Mouse (Mus musculus) macrophage (primary cell): ENCODE results near the gene Cmc1. TPM values are rescaled to one million over a fixed set of nuclear protein-coding genes. Genes with fewer than 3 reads are reported as not detected.

Experiments
- H3K27ac ChIP-seq: fragments of 350-480 bp; formaldehyde crosslinking; 2 replicates; pipeline ENCODE4 v1.9.0; 2021
- H3K36me3 ChIP-seq: fragments of 350-480 bp; formaldehyde crosslinking; 2 replicates; pipeline ENCODE4 v1.9.0; 2021; ENCODE audit errors: inconsistent target
- H3K4me3 ChIP-seq: fragments of 350-480 bp; formaldehyde crosslinking; 2 replicates; pipeline ENCODE4 v1.9.0; 2021; ENCODE audit errors: inconsistent target
- H3K79me2 ChIP-seq: fragments of 350-480 bp; formaldehyde crosslinking; 2 replicates; pipeline ENCODE4 v1.9.0; 2021; ENCODE audit errors: inconsistent target
- WGBS: methylation state at CpG from one replicate; pipeline ENCODE4 v1.1.7; 2026; ENCODE audit warnings: inconsistent platforms; ENCODE audit not compliant: missing documents; 5-methylcytosine and 5-hydroxymethylcytosine counted together
- polyA plus RNA-seq: library from polyadenylated mRNA; stranded (reverse); fragments of 250-400 nt; gene quantifications from 3 replicates; pipeline ENCODE4 v1.2.4, GENCODE M21; 2018; ENCODE audit warnings: inconsistent platforms

The Cmc1 gene
- polyA plus RNA-seq, 1 experiment from 2014 or later, result 46.0 TPM

DNA sequence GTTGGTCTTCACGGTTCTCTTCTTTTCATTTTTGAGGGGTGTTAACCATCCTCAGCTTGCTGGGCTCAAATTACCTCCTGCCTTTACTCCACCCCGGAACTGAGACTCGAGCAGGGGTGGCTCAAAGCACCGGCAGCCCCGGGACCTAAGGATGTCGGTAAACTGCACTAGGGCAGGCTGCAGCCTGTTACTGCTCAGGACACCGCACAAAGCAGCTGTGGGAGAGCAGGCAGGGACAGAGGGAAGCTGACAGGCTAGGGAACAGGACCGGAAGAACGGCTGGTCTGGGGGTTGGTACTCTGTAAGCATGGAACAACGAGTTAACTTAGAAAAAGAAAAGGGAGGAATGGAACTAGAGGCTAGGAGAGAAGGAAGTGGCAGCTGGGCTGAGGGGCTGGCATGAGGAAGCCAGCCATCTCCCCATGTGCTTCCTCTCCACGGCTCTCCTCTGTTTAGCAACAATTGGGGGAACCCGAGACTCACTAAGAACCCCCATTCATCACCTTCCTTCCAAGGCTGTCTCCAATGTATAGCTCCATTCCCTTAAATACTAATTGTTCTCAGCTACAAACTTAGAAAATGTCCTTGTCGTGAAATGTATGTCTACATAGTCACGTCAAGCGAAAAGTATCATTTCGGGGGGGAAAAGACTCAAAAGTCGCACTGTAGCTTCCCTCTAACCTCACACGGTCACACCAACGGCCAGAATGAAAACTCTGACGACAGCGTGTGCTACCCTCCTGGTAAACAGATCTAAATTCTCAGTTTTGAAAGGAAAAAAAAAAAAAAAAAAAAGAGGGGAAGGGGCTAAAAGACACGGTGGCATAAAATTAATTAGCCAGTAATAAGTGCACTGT, 67.2 kb downstream of the Cmc1 start:
- Histone ChIP-seq H3K36me3 (no peaks in the 10 kb centered on the region), H3K4me3 (peak overlapping the region; percentile 15), H3K27ac (no peak overlapping the region), H3K79me2 (no peaks in the 10 kb centered on the region)
- 1% methylated on average over 20 of the region's 22 CpGs for WGBS

DNA sequence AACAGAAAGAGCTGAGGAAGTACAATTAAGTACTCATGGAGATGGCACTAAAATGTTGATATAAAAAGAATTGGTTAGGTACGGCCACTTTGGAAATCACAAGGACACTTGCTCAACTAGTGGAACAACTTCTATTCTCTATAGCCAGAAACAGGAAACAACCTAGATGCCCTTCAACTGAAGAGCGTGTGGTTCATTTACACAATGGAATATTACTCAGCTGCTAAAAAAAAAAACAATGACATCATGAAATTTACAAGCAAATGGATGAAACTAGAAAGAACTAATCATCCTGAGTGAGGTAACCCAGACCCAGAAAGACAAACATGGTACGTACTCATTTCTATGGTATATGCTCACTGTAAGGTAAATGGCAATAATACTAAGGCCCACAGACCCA, 76.6 kb downstream of the Cmc1 start:
- H3K27ac ChIP-seq, result peak overlapping the region; percentile 17; the same call in 1 of the 2 replicates
- no peaks in the 10 kb centered on the region for H3K79me2 ChIP-seq
- WGBS, result 73% methylated on average over 3 of the region's 3 CpGs
- H3K36me3 ChIP-seq, result peaks cover 21% of the 10 kb centered on the region
- no peak overlapping the region for H3K4me3 ChIP-seq

DNA sequence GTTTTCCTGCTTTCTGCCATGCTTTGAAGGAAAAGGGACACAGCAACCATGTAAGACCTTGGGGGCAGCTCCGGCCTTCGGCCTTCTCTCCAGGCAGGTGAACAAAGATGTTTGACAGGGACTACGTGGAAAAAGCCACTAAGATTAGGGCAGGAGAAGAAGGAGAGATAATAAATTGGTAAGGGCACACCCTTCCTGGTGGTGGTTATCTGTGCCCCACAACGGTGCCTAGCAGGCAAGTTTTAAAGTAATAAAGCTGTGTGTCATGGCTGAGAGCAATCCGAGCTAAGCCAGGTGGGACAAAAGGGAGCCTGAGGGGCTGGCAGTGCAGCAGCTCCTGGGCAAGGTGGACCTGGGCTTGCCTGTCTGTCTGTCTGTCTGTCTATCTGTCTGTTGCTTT, 77.9 kb downstream of the Cmc1 start:
- H3K4me3 ChIP-seq, result no peak overlapping the region
- no peaks in the 10 kb centered on the region for H3K79me2 ChIP-seq
- WGBS, result 85% methylated on average over 5 of the region's 5 CpGs
- no peak overlapping the region for H3K27ac ChIP-seq
- H3K36me3 ChIP-seq, result peaks cover 27% of the 10 kb centered on the region

DNA sequence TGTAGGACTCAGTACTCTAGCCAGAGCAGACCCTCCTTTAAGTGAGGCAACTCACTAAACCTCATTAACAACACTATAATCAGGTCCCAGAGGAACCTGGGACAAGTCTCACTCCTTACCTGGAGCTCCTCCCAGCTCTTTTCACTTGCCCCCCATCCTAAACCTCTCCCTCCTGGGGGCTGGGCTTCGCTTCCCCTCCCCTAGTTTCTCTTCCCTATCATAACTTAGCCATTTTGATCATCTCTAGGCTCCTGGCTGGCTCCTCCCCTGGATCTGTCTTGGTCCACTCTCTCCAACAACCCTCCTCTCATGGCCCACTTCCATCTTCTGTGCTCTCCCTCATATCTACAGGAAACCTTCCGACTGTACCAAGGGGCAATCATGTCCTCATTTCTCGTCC, 78.6 kb downstream of the Cmc1 start:
- 83% methylated on average over 3 of the region's 3 CpGs for WGBS
- Histone ChIP-seq H3K27ac (no peak overlapping the region), H3K4me3 (no peak overlapping the region), H3K36me3 (peaks cover 35% of the 10 kb centered on the region), H3K79me2 (no peaks in the 10 kb centered on the region)

DNA sequence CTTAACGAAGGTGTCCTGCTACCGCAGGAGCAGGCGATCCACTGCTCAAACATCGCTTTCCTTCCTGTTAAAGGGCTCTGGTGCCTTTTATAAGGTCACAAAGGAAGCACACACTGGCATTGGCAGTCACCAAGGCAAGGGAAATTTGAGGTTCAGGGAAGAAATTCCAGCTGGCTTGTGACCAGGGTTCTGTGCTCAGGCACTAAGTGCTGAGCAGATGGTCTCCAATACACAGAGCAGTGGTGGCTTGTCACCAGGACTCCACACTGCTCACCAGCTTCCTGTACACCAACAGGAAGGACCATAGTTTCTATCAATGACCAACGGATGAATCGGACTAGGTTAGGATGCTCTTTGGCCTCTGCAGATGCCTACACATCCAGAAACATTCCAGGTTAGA, 79.5 kb downstream of the Cmc1 start:
- Histone ChIP-seq H3K79me2 (no peaks in the 10 kb centered on the region), H3K36me3 (peaks cover 44% of the 10 kb centered on the region), H3K4me3 (no peak overlapping the region), H3K27ac (no peak overlapping the region)
- WGBS, result 96% methylated on average over 6 of the region's 6 CpGs

DNA sequence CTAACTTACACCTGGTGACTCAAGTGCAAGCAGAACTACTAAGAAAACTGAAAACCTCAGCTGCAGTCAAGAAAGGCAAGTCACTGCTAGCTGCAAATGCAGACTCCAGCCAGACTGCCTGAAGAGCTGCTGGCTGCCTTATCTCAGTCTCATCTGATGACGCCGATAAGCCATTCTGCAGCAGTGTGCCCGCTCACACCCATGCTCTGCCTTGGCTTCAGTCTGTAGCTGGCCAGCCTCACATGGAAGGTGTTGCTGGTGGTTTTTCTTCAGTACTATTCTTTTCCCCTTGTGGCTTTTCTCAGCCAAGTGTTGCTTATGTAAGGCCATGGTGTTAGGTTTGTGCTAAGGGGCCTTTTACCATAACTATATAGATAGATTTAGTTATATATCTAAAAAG, 90.9 kb downstream of the Cmc1 start:
- Histone ChIP-seq H3K79me2 (no peaks in the 10 kb centered on the region), H3K27ac (no peak overlapping the region), H3K36me3 (peaks cover 70% of the 10 kb centered on the region), H3K4me3 (no peak overlapping the region)
- WGBS, result 96% methylated on average over 3 of the region's 3 CpGs

DNA sequence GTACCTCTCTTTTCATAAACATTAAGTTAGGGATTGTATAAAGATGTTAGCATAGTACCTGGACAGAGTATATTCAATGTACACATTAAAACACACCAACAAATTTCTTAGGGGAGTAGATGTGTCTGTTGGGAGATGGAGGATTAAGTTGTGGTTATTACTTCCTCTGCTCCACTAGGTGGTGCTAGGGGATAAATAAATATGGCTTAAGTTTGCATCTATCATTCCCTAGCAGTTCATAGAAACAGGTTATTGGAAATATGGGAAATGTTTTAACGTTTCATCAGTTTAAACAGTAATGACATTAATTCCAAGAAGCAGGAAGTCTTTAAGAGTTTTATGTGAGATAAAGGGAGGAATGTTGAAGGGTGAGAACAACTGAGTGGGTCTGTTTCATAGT, 96.7 kb downstream of the Cmc1 start:
- Histone ChIP-seq H3K4me3 (no peak overlapping the region), H3K79me2 (no peaks in the 10 kb centered on the region; the same call in 1 of the 2 replicates), H3K27ac (no peak overlapping the region), H3K36me3 (peaks cover 76% of the 10 kb centered on the region)
- WGBS, result 30% methylated on average over 1 of the region's 1 CpGs

DNA sequence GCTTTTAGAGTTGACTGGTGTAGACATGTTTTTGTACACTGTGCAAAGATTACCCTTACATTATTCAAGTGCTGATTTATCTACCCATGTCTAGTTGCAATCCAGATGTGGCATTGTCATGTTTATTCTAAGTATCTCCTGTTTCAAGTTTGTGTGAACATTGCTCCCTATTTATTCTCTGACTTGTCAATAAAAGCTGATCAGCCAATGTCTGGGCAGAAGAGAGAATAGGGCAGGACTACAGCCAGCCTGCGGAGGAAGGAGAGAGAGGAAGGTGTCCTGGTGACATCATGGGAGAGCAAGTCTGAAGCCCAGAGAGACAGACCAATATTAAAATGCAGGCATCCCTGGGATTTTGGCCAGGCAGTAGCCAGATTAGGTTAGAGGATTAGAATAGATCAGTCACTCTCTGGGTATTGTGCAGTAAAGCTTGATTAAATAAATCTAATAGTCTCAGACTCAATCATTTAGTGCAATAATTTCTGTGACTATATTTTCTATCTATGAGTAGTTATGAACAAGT, 104.9 kb downstream of the Cmc1 start:
- 100% methylated on average over 1 of the region's 1 CpGs for WGBS

DNA sequence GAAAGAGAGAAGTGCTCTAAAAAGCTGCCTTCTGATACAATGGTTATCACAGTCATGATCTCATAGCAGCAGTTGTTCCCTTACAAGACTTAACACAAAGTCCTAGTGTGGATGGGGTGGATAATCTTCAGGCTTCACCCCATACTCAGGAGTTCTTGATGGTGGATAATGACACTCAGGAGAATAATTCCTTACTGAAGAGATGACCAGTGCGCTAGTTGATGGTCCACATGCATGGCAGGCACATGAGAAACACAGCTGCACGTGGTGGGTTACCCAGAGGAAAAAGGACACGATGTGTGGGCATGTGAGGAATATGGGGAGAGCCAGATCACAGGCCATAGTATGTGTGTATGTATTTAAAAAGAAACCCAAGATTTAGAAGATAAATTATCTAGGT, 106.4 kb downstream of the Cmc1 start:
- H3K36me3 ChIP-seq, result peaks cover 19% of the 10 kb centered on the region
- H3K27ac ChIP-seq, result no peak overlapping the region
- H3K4me3 ChIP-seq, result no peak overlapping the region
- H3K79me2 ChIP-seq, result peaks cover 70% of the 10 kb centered on the region
- 98% methylated on average over 3 of the region's 3 CpGs for WGBS

More for the DNA sequence above, 104.9 kb downstream of the Cmc1 start:
- Histone ChIP-seq H3K79me2 (peaks cover 70% of the 10 kb centered on the region), H3K36me3 (peaks cover 33% of the 10 kb centered on the region), H3K4me3 (no peak overlapping the region), H3K27ac (no peak overlapping the region)

DNA sequence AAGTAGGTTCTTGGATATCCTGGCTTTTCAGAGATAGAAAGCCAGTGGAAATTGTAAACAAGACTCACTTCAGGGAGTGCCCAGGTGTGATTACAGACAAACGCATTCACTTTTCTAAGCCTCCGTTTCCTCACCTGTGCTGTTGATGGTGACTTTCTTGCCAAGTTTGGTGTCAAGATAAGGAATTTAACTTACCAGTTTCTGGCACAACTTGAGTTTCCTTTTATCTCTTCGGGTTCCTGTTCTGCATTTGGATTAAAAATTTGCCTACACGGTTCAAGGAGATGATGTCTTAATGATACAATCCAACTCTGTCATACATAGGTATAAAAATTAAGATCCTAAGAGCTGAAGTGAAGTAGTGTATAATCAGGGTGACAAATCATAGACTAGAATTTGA, 107.2 kb downstream of the Cmc1 start:
- peaks cover 65% of the 10 kb centered on the region for H3K79me2 ChIP-seq
- H3K4me3 ChIP-seq, result no peak overlapping the region
- 87% methylated on average over 4 of the region's 4 CpGs for WGBS
- peaks cover 11% of the 10 kb centered on the region for H3K36me3 ChIP-seq
- no peak overlapping the region for H3K27ac ChIP-seq

DNA sequence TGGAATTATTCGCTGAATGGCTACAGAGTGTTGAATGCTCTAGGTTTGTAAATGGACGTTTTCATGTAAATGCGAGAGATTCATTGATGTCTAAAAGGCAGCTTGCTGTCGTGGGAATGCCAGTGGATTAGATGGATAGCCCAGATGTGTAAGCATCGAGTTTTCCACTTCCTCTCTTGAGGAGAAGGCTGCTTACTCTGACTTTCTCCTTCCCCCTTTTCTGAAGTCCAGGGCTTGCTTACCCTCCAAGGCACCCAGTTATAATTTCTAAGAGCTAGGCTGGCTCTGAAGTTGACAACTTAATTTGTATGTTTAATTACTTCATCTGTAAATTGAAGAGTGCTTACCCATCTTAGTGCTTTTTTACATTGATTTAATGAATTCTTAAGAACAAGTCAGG, 108.3 kb downstream of the Cmc1 start:
- peak overlapping the region; percentile 79 for H3K27ac ChIP-seq
- WGBS, result 16% methylated on average over 5 of the region's 5 CpGs
- H3K79me2 ChIP-seq, result peaks cover 54% of the 10 kb centered on the region
- H3K36me3 ChIP-seq, result no peaks in the 10 kb centered on the region
- peak overlapping the region; percentile 77 for H3K4me3 ChIP-seq

DNA sequence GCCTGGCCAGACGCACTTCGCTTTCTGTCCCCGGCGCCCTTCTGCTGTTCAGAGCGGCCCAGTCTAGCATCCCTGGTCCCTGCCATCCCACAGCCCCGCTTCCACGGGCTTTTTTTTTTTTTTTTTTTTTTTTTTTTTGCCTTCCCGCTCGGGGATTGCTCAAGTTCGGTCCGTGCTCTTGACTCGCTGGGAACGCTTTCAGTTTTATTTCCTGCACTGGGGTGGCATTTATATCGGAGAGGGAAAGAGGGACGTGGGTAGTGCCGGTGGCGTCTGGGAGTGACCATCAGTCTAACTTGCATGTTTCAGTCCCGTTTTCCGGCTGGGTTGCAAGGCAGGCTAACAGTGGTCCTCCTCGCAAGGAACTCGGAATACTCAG, 109.0 kb downstream of the Cmc1 start:
- Histone ChIP-seq H3K36me3 (no peaks in the 10 kb centered on the region), H3K4me3 (peak overlapping the region; percentile 77), H3K79me2 (peaks cover 48% of the 10 kb centered on the region), H3K27ac (peak overlapping the region; percentile 79)
- WGBS, result 2% methylated on average over 19 of the region's 21 CpGs

DNA sequence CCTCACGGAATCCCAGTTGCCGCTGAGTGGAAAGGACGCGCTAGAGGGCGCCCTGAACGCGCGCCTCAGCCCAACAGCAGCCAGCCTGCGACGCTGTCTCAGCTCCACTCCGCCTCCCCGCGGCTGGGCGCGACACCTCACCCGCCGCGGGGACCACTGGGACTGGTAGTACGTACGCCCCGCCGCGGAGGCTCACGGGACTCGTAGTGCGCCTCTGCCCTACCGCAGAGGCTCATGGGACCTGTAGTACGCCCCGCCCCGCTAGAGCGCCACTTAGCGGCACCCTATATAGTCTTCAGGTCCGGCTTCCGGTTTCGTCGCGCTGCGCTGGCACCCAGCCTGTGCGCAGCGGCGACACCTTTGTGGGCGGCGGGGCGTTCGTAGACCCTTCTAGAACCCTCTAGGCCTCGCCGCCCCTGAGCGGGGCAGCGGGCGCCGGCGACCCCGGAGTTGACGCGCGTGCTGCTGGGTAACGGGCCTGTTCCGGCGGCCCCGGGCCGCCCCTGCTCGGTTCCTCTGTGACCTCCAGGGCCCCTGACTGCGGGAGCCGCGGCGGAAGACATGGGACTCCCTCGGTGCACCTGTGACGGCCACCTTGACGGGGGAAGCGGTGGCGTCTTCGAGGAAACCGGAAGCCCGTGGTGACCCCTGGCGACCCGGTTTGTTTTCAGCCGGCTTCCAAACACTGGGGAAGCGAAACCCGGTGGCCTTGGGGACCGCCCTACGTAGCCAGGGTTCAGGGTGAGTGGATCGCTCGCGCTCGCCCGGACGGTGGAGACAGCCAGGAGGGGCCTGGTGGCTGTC, 109.6 kb downstream of the Cmc1 start, which contains the start of gene Azi2:
Azi2 (plus strand) TSS at position 282 of the 804 bp plus-strand sequence.
- under 1% methylated on average over 73 of the region's 87 CpGs for WGBS
- Histone ChIP-seq H3K4me3 (peak within 1 kb of the TSS; percentile 77), H3K27ac (peak within 1 kb of the TSS; percentile 79)

DNA sequence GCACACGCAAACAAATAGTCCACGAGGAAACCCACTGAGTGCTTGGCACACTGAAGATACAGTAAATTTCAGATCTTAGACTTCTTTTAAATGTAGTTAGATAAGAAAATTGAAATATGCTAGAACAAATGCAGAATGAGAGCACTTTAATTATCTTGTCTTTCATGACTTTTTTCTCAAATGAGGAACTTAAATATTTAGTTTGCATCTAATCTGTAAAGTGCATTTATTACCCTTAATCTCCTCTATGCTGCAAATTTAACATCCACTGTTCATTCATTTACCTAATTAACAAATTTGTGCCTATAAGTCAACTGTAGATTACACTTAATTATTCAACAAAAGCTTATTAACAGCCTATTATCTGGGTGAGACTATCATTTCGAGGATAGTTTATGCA, 115.0 kb downstream of the Cmc1 start:
- H3K36me3 ChIP-seq, result no peaks in the 10 kb centered on the region
- H3K79me2 ChIP-seq, result no peaks in the 10 kb centered on the region
- 91% methylated on average over 3 of the region's 3 CpGs for WGBS
- H3K27ac ChIP-seq, result no peak overlapping the region
- no peak overlapping the region for H3K4me3 ChIP-seq

More for the DNA sequence above, 109.6 kb downstream of the Cmc1 start, which contains the start of gene Azi2:
- H3K79me2 ChIP-seq, result peaks cover 42% of the 10 kb centered on the region
- H3K36me3 ChIP-seq, result no peaks in the 10 kb centered on the region

DNA sequence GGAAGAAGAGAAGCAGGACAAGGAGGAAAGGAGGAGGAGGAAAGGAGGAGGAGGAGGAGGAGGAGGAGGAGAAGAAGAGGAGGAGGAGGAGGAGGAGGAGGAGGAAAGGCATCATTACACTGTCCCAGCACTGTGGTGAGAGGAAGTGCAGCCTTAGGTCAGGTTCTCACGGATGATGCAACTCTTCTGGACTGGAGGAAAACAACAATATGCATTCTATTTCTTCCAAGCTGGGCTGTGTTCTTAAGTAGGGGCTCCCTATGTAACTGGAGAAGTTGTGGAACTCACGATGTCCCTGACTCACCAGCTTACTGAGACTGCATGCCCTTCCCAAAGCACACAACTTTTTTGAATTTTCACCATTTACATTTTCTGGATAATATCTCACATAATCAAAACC, 118.3 kb downstream of the Cmc1 start:
- no peak overlapping the region for H3K27ac ChIP-seq
- 52% methylated on average over 2 of the region's 2 CpGs for WGBS
- no peaks in the 10 kb centered on the region for H3K79me2 ChIP-seq
- no peaks in the 10 kb centered on the region for H3K36me3 ChIP-seq
- H3K4me3 ChIP-seq, result no peak overlapping the region
